Mouse (Mus musculus): ENCODE data around the gene 1700020L24Rik. TPM values are rescaled to one million over a fixed set of nuclear protein-coding genes. Genes with fewer than 3 reads are reported as not detected.

The 1700020L24Rik gene
- total RNA-seq, 2 experiments from 2014 or later, result not detected

DNA sequence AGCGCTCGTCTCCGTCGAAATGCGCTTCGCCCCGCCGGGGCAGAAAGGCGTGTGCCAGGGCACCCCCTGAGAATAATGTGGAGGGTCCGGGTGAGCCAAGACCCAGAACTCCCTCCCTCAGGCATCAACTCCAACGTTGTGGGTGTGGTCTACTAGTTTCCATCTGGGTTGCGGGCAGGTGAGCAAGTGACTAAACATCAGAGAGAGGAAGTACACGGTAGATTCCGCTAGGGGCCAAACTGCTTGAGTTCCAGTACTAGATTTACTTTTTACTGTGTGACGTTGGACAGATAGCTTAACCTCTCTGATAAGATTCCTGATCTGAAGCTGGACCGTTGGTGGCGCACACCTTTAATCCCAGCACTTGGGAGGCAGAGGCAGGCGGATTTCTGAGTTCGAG lies 7.5 kb downstream of the 1700020L24Rik start:
- Histone ChIP-seq H3K4me3 (no peak overlapping the region), H3K27ac (no peak overlapping the region)
- intact Hi-C loops (cut with DNase I), result no loop called here
- no peak for TF ChIP-seq CTCF (IDR thresholded peaks at IDR 0.05)
- no peak for DNase-seq

DNA sequence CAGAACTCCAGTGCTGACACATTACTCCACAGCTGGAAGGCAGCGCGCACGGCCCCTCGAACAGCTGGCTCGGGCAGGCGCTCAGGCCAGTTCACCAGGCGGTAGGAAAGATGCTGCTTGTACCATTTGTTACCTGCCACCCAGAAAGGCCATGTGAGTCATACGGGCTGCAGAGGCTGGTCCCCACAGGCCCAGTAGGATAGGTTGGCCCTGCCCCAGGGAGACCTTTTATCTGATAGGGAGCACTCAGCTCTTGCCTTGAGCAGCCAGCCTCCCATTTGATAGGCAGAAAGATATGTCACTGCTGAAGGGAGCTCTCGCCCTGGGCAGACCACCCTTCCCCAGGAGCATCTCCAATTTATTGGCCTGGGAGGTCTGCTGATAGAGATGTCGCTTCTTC lies 10.1 kb downstream of the 1700020L24Rik start:
- intact Hi-C loops (cut with DNase I), result no loop called here
- no peak for DNase-seq
- TF ChIP-seq CTCF (IDR thresholded peaks at IDR 0.05), result no peak
- peak overlapping the region; percentile 67 for H3K27ac ChIP-seq
- H3K4me3 ChIP-seq, result no peak overlapping the region

DNA sequence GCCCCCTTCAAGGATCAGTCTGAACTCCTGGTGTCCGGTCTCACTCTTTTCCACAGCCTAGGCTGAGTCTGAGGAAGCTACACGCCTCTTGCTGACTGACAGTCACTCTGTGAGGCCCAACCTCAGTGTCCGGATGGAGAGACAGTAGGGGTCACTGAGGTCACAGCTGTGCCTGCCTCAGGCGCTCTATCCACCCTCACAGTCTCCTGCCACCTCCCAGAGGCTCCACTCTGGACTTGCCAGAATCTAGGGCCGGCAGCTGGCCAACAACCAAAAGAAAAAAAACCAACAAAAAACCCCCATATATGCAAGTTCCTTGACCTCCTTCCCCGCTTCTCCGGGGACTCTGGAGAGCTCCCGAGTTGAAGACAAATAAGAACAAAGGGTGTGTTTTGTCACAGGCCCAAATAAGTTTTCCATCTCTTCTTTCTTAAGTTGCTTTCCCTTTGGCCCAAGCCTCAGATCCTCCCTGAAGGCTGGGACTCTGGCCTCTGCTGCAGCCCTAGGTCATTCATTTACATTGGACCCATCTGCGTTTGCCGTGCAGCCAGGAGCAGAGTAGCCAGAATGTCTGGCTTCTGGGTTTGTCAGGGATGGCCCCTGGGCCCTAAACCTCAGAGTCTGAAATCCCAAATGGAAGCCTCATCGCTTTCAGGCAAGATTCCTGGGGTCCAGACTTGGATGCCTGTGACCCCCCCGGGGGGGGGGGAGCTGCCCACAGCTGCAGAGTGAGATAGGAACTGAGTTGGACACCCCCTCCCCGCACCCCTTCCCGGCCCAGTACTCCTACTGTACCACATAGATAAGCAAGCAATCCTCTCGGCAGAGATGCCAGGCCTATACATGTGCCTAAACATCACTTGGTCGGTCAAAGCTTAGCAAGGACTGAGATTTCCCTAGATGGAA lies 10.8 kb downstream of the 1700020L24Rik start:
- Histone ChIP-seq H3K4me3 (no peak overlapping the region), H3K27ac (peak overlapping the region; percentile 67)
- intact Hi-C loops (cut with DNase I), result no loop called here
- peak; percentile 46 for DNase-seq
- no peak for TF ChIP-seq CTCF (IDR thresholded peaks at IDR 0.05)

DNA sequence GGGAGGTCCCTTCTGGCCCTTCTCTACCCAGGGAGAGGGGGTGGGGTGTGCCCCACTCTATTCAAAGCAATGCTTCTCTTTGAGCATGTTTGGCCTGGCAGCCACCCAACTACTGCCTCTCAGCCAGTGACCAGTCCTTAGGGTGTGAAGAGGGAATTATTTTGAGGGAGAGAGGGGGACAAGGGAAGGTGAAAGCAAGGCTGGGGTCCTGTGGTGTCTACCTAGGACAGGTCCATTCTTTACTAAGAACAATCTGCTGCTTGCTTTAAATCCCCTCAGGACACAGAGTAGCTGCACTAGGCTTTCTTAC lies 11.4 kb downstream of the 1700020L24Rik start:
- peak overlapping the region; percentile 67 for H3K27ac ChIP-seq
- no peak overlapping the region for H3K4me3 ChIP-seq
- no peak for DNase-seq
- no peak for TF ChIP-seq CTCF (IDR thresholded peaks at IDR 0.05)
- intact Hi-C loops (cut with DNase I), result no loop called here

DNA sequence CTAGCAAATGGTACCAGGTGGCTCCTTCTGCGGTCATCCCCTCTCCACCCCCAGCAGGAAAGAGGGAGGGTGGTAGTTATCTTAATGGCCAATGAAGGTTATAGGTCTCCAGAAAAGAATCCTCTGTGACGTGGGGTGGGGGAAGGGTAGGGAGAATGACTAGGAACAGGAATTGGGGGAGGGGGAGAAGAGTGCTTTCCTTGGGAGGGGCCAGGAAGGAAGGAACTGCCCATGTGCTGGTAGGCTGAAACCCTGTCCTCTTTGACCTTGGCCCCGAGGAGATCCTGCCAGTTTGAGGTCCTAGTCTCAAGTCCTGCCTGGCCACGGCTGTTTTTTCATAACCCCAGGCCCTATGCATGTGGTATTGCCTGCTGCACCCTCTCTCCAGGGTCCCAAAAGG lies 11.8 kb downstream of the 1700020L24Rik start:
- no peak for TF ChIP-seq CTCF (IDR thresholded peaks at IDR 0.05)
- intact Hi-C loops (cut with DNase I), result no loop called here
- H3K4me3 ChIP-seq, result no peak overlapping the region
- no peak for DNase-seq
- H3K27ac ChIP-seq, result peak overlapping the region; percentile 67; the same call in 1 of the 2 replicates

DNA sequence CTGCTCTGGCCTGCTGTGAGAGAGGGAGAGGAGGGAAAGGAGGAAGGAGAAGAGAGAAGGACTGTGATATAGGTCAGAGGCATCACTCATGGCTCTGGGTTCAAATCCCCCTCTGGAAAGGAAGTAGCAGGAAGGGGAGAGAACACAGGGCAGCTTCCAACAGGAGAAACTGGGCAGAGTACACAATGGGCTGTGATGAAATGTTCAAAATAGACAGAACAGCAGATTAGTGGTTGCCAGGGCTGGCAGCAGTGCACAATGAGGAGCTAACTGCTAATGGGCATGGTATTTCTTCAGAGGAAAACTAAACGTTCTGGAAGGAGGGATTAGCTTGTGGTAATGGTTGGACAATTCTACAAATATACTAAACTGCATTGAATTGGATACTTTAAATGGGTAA lies 13.1 kb downstream of the 1700020L24Rik start:
- intact Hi-C loops (cut with DNase I), result no loop called here
- TF ChIP-seq CTCF (IDR thresholded peaks at IDR 0.05), result no peak
- Histone ChIP-seq H3K27ac (no peak overlapping the region), H3K4me3 (no peak overlapping the region)
- DNase-seq, result no peak

DNA sequence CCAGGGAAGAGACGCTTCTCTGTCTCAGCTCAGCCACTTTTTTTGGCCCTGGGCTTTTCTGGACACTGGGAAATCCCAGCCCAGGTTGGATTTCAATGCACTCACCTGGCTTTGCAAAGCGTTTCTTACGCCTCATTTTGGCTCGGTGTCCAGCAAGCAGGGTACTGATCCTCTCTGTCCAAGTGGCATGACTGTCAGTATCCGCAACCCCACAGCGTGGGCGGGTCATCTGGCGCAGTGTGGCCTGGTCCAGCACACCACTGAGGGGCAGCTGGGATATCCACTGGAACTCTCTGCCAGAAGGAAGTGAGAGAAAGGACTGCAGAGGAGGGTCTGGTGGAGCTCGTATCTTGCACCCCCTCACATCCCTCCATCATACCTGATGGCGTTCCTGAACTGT lies 13.8 kb downstream of the 1700020L24Rik start:
- no peak overlapping the region for H3K4me3 ChIP-seq
- TF ChIP-seq CTCF (IDR thresholded peaks at IDR 0.05), result no peak
- intact Hi-C loops (cut with DNase I), result no loop called here
- DNase-seq, result no peak
- H3K27ac ChIP-seq, result no peak overlapping the region

DNA sequence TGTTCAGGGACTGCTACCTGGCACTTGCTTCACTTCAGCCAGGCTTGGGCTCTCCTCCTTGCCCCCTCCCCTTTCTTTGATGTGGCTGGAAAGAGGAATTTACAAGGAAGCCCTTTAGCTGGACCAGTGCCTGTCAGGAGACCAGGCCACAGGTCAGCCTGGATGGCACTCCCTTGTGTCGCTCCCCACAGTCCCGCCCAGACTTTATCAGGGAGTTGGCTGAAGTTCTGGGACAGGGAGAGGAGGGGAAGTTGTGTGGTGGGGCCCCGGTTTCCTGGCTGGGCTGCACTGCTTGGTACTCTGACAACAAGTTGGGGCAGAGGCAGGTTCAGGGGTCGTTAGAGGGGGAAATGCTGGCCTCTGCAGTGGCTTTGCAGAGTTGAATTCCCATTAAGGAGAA lies 17.1 kb downstream of the 1700020L24Rik start:
- H3K27ac ChIP-seq, result peak overlapping the region; percentile 71
- H3K4me3 ChIP-seq, result no peak overlapping the region
- no peak for DNase-seq
- intact Hi-C loops (cut with DNase I), result no loop called here
- no peak for TF ChIP-seq CTCF (IDR thresholded peaks at IDR 0.05)

DNA sequence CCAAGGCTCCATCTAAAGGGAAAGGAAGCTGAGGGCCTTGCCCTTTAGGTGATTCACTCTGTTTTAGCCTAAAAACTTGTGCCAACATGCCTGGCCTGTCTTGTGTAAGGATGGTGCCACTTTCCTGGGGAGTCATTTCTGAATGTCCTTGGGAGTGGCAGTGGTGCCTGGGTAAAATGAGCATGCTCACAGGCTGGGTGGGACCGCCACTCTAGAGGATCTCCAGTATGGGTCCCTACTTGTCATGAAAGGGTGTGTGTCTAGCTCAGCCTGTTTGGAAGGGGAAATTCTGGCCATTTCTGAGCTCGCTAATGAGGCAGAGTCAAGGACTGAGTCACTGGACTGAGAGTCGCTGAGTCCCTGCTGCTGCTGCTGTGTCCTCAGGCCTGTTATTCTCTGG lies 18.1 kb downstream of the 1700020L24Rik start:
- DNase-seq, result no peak
- no peak for TF ChIP-seq CTCF (IDR thresholded peaks at IDR 0.05)
- H3K4me3 ChIP-seq, result no peak overlapping the region
- peak overlapping the region; percentile 71 for H3K27ac ChIP-seq
- intact Hi-C loops (cut with DNase I), result no loop called here

DNA sequence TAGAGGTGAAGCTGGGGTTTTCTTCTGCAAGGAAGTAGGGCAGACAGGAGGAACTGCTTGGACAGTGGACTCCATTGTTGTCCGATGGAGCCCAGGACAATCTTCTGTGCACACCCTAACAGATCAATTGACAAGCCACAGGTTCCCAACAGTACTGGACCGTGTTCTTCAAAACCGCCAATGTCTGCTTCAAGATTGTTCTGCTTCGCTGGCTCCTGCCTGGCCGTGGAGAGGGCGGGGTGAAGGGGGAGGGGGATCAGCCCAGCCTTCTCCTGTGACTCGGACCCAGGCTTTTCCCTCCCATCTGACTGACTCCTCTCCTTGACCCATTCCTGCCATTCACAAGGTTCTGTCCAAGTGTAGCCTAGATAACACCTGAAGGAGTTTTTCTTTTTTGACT lies 19.8 kb downstream of the 1700020L24Rik start:
- intact Hi-C loops (cut with DNase I), result no loop called here
- TF ChIP-seq CTCF (IDR thresholded peaks at IDR 0.05), result no peak
- peak overlapping the region; percentile 61 for H3K27ac ChIP-seq
- no peak for DNase-seq
- no peak overlapping the region for H3K4me3 ChIP-seq

DNA sequence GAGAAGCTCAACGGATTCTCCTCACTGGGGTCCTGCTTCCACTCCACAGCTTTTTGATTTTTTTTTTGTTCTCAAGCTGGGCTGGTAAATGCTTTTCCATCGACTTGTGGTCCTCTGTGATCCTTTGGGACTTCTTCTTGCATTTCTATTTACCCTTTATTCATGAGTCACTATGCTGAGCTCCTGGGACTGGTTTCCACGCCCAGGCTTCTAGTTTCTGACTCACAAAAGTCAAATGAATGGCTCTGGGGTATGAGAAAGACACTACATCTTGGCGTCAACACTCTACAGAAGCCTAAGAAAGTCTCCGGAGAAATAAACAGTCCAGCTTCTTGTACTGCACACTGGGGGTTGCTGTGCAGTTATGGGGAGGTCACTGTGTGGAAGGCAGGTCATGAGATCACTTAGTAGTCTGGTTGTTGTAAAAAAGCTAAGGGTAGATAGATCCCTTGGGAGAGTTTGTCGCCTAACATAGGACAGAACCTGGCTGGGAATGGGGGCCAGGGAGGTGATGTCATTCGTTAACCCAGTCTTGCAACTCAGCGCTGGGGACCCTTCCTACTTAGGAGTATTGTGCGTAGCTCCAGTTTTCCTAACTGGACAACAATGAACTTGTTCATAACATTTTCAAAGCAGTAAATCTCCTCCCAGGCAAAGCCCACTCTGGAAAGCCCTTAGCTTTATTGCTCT lies 20.6 kb downstream of the 1700020L24Rik start:
- intact Hi-C loops (cut with DNase I), result no loop called here
- TF ChIP-seq CTCF (IDR thresholded peaks at IDR 0.05), result no peak
- Histone ChIP-seq H3K27ac (peak overlapping the region; percentile 61), H3K4me3 (no peak overlapping the region)
- peak; percentile 52 for DNase-seq

DNA sequence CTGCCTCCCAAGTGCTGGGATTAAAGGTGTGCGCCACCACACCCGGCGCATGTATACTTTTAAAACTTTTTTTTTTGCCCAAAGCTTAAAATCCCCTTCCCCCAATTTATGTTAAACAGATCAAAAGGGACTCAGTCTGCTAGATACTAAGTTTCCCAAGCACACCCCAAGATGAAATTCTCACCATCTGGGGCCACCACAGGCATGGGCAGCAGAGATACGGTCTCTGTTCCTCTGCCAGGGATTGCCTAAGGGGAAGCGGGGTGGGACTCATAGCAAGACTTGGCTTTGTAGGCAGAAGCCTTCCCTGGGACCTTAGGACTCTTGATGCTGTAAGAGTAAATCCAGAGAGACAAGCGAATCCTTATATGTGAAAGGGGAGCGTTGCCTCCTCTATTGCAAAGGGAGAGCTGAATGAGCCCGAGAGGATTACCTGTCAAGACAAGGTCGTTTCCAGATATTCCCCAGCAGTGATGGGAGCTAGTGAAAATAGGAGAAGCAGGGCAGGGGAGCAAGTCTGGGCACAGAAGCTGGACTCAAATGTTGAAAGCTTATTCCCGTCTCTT lies 24.1 kb downstream of the 1700020L24Rik start:
- no peak for TF ChIP-seq CTCF (IDR thresholded peaks at IDR 0.05)
- intact Hi-C loops (cut with DNase I), result no loop called here
- DNase-seq, result no peak
- Histone ChIP-seq H3K4me3 (peak overlapping the region; percentile 80), H3K27ac (peak overlapping the region; percentile 88; the same call in 1 of the 2 replicates)

DNA sequence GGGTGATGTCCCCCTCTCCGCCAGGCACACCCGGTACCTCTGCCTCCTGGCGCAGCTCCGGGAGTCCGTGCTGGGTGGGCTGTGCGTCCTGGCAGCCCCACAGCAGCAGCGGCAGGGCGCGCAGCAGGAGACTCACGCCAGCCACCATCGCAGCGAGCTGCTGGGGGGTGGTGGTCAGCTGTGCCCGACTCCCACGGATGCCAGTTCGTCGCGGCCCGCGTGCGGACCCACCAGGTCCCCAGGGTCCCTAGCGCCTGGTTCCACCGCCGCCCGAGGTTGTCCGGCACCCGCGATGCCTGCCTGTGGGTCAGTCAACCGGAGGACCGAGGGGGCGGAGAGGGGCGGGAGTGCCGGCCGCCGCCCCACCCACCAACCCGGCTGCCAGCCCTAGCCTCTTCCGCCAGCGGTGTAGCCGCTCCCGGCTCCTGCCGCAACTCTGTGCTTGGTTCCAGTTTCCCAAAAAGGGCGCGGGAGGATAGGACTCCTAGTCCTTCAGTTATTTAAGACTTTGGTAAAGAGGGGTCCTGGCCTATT lies 25.3 kb downstream of the 1700020L24Rik start, which contains the start of gene Mmp28:
TSS of gene Mmp28 (minus strand) at position 361 of the 534 bp plus-strand sequence.
- Histone ChIP-seq H3K27ac (peak within 1 kb of the TSS; percentile 88), H3K4me3 (peak within 1 kb of the TSS; percentile 80)
- peak; percentile 85 for DNase-seq
- intact Hi-C loops (cut with DNase I), result no loop called here
- no peak for TF ChIP-seq CTCF (IDR thresholded peaks at IDR 0.05)
